Mouse (Mus musculus) hindbrain, embryonic 13.5 days (tissue): ENCODE measurements at regions not wholly inside any gene's neighbourhood (a gene's known extent, or its start where the extent isn't known, plus 50 kb on each side); places are given as distances from the start of the nearest gene placed in this dataset.
A peak's percentile ranks its signal among the peaks of the same experiment; 100 is the strongest.

Experiments used
- ATAC-seq: fragments of 200-750 bp; cut with Nextera tagmentation; 2 replicates; pipeline ENCODE4 v1.8.0; 2017; ENCODE audit warnings: moderate TSS enrichment; ENCODE audit not compliant: low FRiP score
- H3K27ac ChIP-seq: fragments of 300-500 bp; sonication (generic); 2 replicates; pipeline ENCODE4 v1.5.1; 2015; ENCODE audit warnings: inconsistent platforms, mild to moderate bottlenecking, moderate library complexity
- H3K27me3 ChIP-seq: fragments of 300-500 bp; sonication (generic); 2 replicates; pipeline ENCODE4 v1.6.1; 2015; ENCODE audit warnings: mild to moderate bottlenecking, inconsistent platforms
- H3K36me3 ChIP-seq: fragments of 300-500 bp; sonication (generic); 2 replicates; pipeline ENCODE4 v1.6.1; 2015; ENCODE audit warnings: mild to moderate bottlenecking, inconsistent platforms
- H3K4me1 ChIP-seq: fragments of 300-500 bp; sonication (generic); replicated peaks from 2 replicates; pipeline ENCODE4 v1.6.1; 2015; ENCODE audit warnings: inconsistent platforms
- H3K4me2 ChIP-seq: fragments of 300-500 bp; sonication (generic); 2 replicates; pipeline ENCODE4 v1.6.1; 2015; ENCODE audit warnings: inconsistent platforms, mild to moderate bottlenecking, moderate library complexity
- H3K4me3 ChIP-seq: fragments of 300-500 bp; sonication (generic); 2 replicates; pipeline ENCODE4 v1.5.1; 2015; ENCODE audit warnings: mild to moderate bottlenecking, inconsistent platforms
- H3K9ac ChIP-seq: fragments of 300-500 bp; sonication (generic); 2 replicates; pipeline ENCODE4 v1.6.1; 2015; ENCODE audit warnings: mild to moderate bottlenecking, inconsistent platforms
- H3K9me3 ChIP-seq: fragments of 300-500 bp; sonication (generic); 2 replicates; pipeline ENCODE4 v1.6.1; 2016; ENCODE audit warnings: inconsistent platforms
- WGBS: fragments of 180-500 bp; shearing (Covaris S2); methylation state at CpG from one replicate; pipeline ENCODE4 v1.1.7; 2015; 5-methylcytosine and 5-hydroxymethylcytosine counted together

DNA sequence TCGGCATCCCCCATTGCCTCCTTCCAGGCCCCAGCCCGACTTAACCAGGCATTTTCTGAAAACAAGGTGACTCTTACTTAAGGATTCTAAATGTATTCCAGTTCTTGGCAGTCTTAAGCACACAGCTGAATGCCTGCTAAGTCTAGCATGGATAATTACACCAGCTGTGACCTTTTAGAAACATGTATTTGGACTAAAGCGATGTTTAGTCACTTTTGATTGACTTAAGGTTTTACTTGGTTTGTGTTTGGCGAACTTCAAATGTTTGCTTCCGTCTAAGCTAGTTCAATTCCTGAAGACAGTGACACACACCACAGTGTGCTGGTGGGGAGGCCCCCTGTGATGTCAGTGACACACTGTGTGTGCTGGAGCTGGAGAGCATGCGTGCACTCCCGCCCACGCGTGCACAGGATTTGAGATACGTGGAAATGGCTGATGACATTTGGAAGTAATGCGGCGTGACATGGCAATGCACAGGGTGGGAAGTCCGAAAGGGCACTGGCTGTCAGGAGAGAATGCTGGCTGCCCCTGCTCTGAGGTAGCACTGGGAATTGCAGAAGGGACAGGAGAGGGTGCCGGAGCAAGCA, 179.0 kb upstream of the Cdh13 start:
- 59% methylated on average over 14 of the region's 14 CpGs for WGBS
- Histone ChIP-seq H3K36me3 (no peaks in the 10 kb centered on the region), H3K4me2 (no peak overlapping the region), H3K9ac (no peak overlapping the region), H3K27ac (no peak overlapping the region; the same call in 1 of the 2 replicates), H3K9me3 (no peaks in the 10 kb centered on the region), H3K27me3 (no peaks in the 10 kb centered on the region), H3K4me3 (no peak overlapping the region), H3K4me1 (peaks cover 20% of the 10 kb centered on the region)
- no peak for ATAC-seq

DNA sequence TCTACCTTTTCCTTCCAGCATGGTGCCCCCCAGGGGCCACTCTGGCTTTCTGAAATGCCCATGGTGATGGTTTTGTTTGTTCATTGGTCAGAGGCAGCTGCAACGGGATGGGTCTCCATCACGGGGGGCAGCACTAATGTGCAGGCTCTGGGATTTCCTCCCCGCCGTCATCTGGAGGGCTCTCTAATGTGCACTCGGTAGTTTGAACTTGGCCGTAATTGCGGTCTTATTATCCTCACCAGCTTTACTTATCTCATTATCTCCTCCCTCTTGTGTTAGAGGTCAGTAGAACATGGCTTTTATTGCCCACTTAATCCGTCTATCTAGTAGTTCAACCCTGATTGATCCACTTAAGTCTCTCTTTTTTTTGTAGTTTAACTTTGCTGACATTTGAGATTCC, 182.2 kb upstream of the Cdh13 start:
- WGBS, result 82% methylated on average over 8 of the region's 8 CpGs
- H3K4me1 ChIP-seq, result peaks cover 34% of the 10 kb centered on the region
- peaks cover 3% of the 10 kb centered on the region; the same call in 1 of the 2 replicates for H3K27me3 ChIP-seq

DNA sequence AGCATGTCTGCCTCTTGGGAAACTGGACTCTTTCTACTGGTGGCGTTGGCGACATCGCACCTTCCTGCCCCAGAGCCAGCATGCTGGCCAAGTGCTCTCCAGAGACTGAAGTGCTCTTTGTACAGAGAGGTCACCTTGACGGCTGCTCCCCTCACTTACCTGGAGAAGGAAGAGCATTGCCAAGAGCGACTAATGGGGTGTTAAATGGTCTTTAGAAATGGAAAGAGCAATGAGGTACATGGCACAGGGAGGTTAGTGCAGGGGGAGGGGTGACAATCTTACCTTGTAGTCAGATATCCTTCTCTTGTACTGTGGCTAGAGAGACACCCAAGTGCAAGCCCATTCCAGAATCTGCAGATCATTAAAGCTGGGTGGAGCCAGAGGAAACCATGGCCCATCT, 220.8 kb upstream of the Cdh13 start:
- no peaks in the 10 kb centered on the region for H3K9me3 ChIP-seq
- H3K36me3 ChIP-seq, result no peaks in the 10 kb centered on the region
- H3K4me3 ChIP-seq, result no peak overlapping the region
- H3K27me3 ChIP-seq, result no peaks in the 10 kb centered on the region
- H3K4me2 ChIP-seq, result no peak overlapping the region
- 66% methylated on average over 5 of the region's 5 CpGs for WGBS
- no peak overlapping the region for H3K9ac ChIP-seq
- no peak for ATAC-seq
- H3K4me1 ChIP-seq, result peaks cover 20% of the 10 kb centered on the region
- no peak overlapping the region for H3K27ac ChIP-seq

More for the DNA sequence above, 182.2 kb upstream of the Cdh13 start:
- H3K9ac ChIP-seq, result no peak overlapping the region
- no peaks in the 10 kb centered on the region for H3K36me3 ChIP-seq
- H3K9me3 ChIP-seq, result no peaks in the 10 kb centered on the region
- no peak overlapping the region for H3K27ac ChIP-seq
- no peak overlapping the region for H3K4me3 ChIP-seq
- no peak overlapping the region for H3K4me2 ChIP-seq
- no peak for ATAC-seq

DNA sequence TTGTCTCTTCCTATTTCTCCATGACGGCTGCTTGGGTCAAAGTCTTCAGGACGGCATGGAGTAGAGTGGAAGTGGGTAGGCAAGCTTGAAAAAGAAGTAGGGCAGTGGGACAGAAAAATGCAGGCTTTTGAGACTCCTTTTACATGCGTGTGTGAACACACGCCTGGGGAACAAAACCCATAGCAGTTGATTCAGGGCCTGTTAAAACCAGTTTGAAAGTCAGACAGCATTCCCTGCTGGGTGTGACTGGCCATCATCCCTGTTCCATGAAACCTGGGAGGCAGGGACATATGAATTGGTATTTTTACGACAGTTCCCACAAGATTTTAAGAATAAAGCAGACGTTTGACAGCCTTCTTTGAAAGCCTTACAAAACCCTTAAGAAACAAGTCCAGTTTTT, 226.8 kb upstream of the Cdh13 start:
- H3K4me2 ChIP-seq, result no peak overlapping the region
- WGBS, result 89% methylated on average over 6 of the region's 6 CpGs
- H3K4me3 ChIP-seq, result no peak overlapping the region
- ATAC-seq, result no peak
- H3K27me3 ChIP-seq, result no peaks in the 10 kb centered on the region
- no peak overlapping the region for H3K27ac ChIP-seq
- no peaks in the 10 kb centered on the region for H3K4me1 ChIP-seq
- no peaks in the 10 kb centered on the region for H3K9me3 ChIP-seq
- no peaks in the 10 kb centered on the region for H3K36me3 ChIP-seq
- no peak overlapping the region for H3K9ac ChIP-seq

DNA sequence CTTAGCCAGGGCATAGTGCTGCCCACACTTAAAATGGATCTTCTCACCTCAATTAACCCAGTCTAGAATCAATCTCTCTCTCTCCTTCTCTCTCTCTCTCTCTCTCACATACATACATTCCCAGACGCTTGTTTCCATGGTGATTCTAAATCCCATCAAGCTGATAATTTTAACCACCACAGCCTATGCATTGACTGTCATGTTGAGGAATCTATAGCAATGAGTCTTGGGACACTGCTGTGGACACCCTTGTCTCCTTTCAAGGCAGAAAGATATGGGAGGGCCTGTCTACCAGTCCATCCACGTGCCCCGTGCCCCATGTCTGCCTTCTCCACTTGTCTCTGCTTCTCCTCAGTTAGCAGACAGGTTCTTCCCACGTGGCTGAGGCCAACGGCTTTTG, 228.0 kb upstream of the Cdh13 start:
- 81% methylated on average over 5 of the region's 5 CpGs for WGBS

DNA sequence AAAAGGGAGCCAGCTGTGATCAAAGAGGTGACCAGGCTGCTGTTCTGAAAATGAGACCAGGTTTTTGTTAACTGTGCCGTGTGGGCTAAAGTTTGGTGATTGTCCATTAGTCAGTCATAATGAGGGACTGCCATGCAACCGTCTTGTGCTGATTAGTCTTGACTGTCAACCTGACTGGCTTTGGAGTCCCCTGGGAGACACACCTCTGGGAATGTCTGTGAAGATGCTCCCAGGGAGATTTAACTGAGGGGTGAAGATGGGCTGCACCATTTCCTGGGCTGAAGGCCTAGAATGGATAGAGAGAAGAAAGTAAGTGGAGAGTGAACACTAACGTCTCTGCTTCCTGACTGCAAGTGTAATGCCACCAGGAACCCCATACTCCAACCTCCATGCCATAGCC, 233.1 kb upstream of the Cdh13 start:
- H3K36me3 ChIP-seq, result no peaks in the 10 kb centered on the region
- H3K27ac ChIP-seq, result no peak overlapping the region
- WGBS, result 93% methylated on average over 3 of the region's 3 CpGs
- no peak for ATAC-seq
- no peak overlapping the region for H3K4me2 ChIP-seq
- H3K4me3 ChIP-seq, result no peak overlapping the region
- H3K9ac ChIP-seq, result no peak overlapping the region
- no peaks in the 10 kb centered on the region for H3K4me1 ChIP-seq
- no peaks in the 10 kb centered on the region for H3K9me3 ChIP-seq
- H3K27me3 ChIP-seq, result no peaks in the 10 kb centered on the region

More for the DNA sequence above, 228.0 kb upstream of the Cdh13 start:
- H3K27me3 ChIP-seq, result no peaks in the 10 kb centered on the region
- no peaks in the 10 kb centered on the region for H3K36me3 ChIP-seq
- H3K4me1 ChIP-seq, result no peaks in the 10 kb centered on the region
- no peak overlapping the region for H3K9ac ChIP-seq
- no peak overlapping the region for H3K4me3 ChIP-seq
- ATAC-seq, result no peak
- no peak overlapping the region for H3K4me2 ChIP-seq
- H3K27ac ChIP-seq, result no peak overlapping the region
- no peaks in the 10 kb centered on the region for H3K9me3 ChIP-seq

DNA sequence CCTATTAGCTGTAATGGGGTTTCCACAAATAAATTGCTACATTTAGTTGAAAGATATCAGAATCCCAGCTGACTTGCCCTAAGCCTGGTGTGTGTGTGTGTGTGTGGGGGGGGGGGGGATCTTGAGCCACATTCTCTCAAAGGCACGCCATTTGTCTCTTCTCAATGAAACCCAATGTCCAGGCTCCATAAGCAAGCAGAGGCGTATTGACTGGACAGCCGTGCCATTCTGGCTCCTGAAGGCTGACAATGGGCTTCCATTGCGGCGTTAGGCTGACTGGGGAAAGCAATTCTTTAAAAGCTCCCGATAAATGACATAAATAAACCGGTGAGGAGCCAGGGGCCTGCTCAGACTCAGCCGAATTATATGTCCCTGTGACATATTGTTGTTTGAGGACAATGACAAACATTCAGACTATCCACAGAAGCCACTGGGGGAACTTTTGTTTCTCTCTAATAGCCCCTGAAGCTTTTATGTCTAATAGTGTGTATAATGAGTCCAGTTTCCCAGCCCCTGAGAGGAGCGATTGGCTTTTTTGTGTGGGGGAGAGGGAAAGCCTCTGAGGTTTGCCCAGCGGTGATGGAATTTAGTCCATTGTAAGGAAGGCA, 240.6 kb upstream of the Mphosph6 start:
- 15% methylated on average over 10 of the region's 10 CpGs for WGBS
- ATAC-seq, result no peak
- Histone ChIP-seq H3K4me1 (peaks cover 8% of the 10 kb centered on the region; the same call in 1 of the 2 replicates), H3K27me3 (no peaks in the 10 kb centered on the region), H3K4me3 (no peak overlapping the region), H3K27ac (no peak overlapping the region), H3K4me2 (no peak overlapping the region), H3K9ac (no peak overlapping the region), H3K36me3 (no peaks in the 10 kb centered on the region), H3K9me3 (no peaks in the 10 kb centered on the region)

DNA sequence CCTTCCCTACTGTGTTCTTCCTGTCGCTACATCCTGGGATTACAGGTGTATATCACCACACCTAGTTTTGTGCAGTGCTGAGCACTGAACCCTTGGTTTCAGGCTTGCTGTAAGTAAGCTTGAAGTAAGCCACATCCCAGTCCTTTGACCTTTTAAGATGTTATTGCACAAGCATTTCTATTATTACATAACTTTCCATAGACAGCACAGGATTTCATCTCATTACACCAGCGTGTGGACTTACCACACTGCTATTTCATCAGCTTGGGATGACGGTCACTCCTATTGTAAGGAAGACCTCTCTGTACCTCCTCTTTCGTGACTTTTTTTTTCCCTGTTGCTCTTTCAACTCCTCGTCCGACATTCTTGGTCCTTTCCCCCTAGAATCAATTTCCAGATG, 239.5 kb upstream of the Mphosph6 start:
- Histone ChIP-seq H3K27ac (no peak overlapping the region), H3K36me3 (no peaks in the 10 kb centered on the region), H3K4me1 (peaks cover 8% of the 10 kb centered on the region; the same call in 1 of the 2 replicates), H3K9ac (no peak overlapping the region), H3K9me3 (no peaks in the 10 kb centered on the region), H3K27me3 (no peaks in the 10 kb centered on the region), H3K4me3 (no peak overlapping the region), H3K4me2 (no peak overlapping the region)
- ATAC-seq, result no peak
- WGBS, result 69% methylated on average over 6 of the region's 6 CpGs

DNA sequence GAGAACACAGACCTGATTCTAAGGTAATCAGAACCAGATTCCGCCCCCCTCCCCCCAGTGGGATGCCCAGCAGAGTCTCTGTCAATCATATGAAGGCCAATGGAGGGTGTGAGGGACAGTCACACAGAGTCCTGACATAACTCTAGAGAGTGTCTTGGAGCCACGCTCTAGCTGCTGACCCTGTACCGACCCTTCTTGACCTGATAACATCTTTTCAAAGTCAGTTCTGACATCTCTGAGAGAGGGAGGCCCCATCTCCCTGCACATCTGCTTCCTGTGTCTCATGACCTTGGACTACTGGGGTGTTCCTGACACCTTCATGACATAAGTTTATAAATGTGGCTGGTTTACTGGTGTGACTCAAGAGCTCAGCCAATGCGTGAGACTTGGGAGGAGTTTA, 236.1 kb upstream of the Mphosph6 start:
- Histone ChIP-seq H3K4me3 (no peak overlapping the region), H3K4me1 (peaks cover 20% of the 10 kb centered on the region), H3K36me3 (no peaks in the 10 kb centered on the region), H3K4me2 (no peak overlapping the region), H3K9ac (no peak overlapping the region), H3K27ac (no peak overlapping the region), H3K9me3 (no peaks in the 10 kb centered on the region), H3K27me3 (no peaks in the 10 kb centered on the region)
- ATAC-seq, result no peak
- 74% methylated on average over 4 of the region's 4 CpGs for WGBS

DNA sequence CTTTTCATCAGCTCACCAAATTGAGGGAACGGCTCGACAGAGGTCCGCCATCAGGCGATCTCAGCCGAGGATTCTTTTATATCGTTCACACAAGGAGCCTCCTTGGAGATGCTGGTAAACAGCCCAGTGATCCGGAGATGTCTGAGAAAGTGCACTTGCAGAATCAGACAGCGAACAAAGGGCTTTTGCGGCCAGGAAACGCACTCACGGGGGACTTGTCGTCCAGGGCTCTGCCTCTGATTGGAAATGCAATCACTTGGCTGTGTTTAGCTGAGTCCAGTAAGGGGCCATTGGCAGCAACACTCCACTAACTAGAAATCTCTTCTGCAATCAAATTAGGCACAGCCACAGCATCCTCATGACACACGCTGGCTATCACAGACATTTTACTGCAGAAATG, 232.3 kb upstream of the Mphosph6 start:
- ATAC-seq, result no peak
- no peak overlapping the region for H3K4me3 ChIP-seq
- H3K9ac ChIP-seq, result no peak overlapping the region
- no peaks in the 10 kb centered on the region for H3K36me3 ChIP-seq
- peaks cover 19% of the 10 kb centered on the region for H3K4me1 ChIP-seq
- peak overlapping the region; percentile 20 for H3K4me2 ChIP-seq
- H3K27ac ChIP-seq, result peak overlapping the region; percentile 63
- no peaks in the 10 kb centered on the region for H3K27me3 ChIP-seq
- WGBS, result 27% methylated on average over 13 of the region's 13 CpGs
- no peaks in the 10 kb centered on the region for H3K9me3 ChIP-seq

DNA sequence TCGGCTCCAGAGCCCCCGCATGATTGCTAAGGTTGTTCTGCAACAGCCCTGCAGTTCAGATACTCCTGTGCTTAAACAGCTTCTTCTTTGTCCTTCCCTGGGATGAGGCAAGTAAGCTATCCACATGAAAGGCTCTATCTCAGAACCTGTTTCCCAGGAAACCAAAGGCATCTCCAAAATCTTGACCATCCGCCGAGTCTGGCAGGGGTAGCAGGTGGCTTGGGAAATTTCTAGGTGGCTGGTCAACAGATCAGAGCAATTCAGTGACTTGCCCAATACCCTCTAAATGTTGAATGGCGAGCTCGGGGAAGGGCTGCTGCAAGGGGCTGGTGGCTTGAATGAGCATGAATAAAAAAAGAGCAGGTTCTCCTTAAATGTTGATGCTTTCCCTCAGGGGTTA, 229.7 kb upstream of the Mphosph6 start:
- Histone ChIP-seq H3K36me3 (no peaks in the 10 kb centered on the region), H3K4me3 (no peak overlapping the region), H3K4me2 (no peak overlapping the region), H3K27ac (no peak overlapping the region), H3K9ac (no peak overlapping the region), H3K4me1 (peaks cover 19% of the 10 kb centered on the region), H3K9me3 (no peaks in the 10 kb centered on the region), H3K27me3 (no peaks in the 10 kb centered on the region)
- no peak for ATAC-seq
- 31% methylated on average over 6 of the region's 6 CpGs for WGBS

DNA sequence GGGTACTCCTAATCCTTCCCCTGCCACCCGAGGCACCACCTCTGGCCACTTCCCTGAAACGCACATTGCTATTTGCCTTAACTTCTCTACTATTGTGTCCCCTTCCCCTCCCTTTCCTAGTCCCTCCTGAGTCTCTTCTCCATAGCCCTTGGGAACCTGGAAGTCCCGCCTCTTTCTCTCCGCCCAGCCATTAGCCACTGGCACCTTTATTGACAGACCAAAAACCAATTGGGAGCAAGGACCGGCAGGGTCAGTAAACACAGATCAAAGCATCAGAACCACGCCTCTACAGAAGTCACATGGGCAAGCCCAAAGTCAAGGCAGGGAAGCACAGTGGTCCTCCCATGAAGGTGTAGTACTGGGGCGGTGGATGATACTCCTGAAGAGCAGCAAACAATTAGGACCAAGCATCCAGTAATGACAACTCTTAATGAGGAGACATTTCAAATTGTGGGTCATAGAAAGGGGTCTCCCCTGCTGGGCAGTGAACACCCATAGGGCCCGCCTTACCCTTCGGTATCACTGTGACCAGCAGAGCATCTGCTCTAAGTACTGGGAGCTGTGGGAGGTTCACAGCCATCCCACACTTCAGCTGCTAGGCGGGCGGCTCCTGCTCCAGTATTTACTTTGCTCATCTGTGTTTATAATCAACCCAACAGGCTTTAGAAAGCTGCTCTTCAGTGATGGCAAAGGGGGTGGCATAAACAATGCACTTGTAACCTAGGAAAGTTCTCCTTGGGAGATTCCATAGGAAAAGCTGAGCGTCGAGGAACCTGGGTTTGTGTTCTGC, 226.5 kb upstream of the Mphosph6 start:
- Histone ChIP-seq H3K9ac (no peak overlapping the region), H3K4me3 (no peak overlapping the region), H3K36me3 (no peaks in the 10 kb centered on the region), H3K27ac (no peak overlapping the region), H3K9me3 (no peaks in the 10 kb centered on the region), H3K4me2 (no peak overlapping the region), H3K27me3 (no peaks in the 10 kb centered on the region), H3K4me1 (peaks cover 8% of the 10 kb centered on the region; the same call in 1 of the 2 replicates)
- 87% methylated on average over 13 of the region's 13 CpGs for WGBS
- ATAC-seq, result no peak
